Mouse (Mus musculus): Measurements from ENCODE around the gene Prkab2. TPM values are rescaled to one million over a fixed set of nuclear protein-coding genes. Genes with fewer than 3 reads are reported as not detected.

The Prkab2 gene
- total RNA-seq, 1 experiment from 2014 or later = 6.4 TPM

DNA sequence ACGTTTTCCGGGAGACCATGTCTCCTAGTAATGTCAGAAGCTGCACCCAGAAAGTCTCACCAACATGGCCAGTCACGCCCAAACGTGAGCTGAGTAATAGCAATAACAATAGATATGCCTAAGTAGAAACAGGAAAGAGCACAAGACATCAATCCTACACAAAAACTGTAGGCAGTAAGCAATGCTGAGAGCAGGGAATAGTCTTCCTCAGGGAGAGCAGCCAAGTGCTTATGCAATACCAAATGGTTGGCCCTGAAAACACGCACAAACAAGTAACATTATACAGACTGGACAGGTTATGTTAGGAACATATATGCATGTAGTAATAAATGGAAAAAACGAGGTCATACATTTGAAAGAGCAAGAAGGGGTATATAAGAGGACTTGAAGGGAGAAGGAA lies 8.5 kb upstream of the Prkab2 start:
- DNase-seq = no peak

GRCm38 (mm10) chr3:97651604-97652003 lies 6.4 kb upstream of the Prkab2 start:
- DNase-seq = no peak

- no peak for DNase-seq
These were observed 4.2 kb upstream of the Prkab2 start for GRCm38 (mm10) chr3:97653781-97654180.

- DNase-seq = peak; percentile 44
These were observed 3.1 kb upstream of the Prkab2 start for GRCm38 (mm10) chr3:97654901-97655300.

DNA sequence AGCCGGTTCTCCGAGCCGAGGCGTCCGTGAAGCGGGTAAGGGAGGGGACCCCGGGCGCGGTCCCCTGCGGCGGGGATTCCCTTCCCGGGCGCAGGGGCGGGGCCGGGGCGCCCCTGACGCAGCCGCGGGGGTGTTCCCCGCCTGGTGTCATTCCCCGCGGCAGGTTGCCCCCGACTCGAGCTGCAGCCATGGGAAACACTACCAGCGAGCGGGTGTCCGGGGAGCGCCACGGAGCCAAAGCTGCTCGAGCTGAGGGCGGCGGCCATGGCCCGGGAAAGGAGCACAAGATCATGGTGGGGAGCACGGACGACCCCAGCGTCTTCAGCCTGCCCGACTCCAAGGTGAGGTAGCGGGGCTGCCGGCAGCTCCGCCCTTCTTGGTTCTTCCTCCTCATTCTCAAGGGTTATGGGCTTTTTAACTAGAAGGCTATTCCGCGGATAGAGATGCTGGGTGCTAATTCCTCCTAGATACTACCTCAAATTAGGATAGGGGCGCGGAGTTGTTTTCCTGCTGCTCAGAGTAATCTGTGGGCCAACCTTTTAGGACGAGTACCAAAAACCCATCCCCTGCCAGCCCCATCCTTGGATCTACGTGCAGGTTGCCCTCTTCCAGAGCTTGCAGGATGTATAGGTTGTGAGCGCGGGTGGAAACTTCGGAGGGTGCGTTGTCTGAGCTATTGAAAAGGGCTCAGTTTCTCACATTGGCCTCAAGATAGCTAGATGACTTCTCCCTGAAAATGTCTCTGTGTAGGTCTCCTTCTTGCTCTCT lies 617 bp downstream of the Prkab2 start:
- DNase-seq = no peak

- peak; percentile 19 for DNase-seq
These were observed 1.8 kb downstream of the Prkab2 start for GRCm38 (mm10) chr3:97659746-97660145.

DNA sequence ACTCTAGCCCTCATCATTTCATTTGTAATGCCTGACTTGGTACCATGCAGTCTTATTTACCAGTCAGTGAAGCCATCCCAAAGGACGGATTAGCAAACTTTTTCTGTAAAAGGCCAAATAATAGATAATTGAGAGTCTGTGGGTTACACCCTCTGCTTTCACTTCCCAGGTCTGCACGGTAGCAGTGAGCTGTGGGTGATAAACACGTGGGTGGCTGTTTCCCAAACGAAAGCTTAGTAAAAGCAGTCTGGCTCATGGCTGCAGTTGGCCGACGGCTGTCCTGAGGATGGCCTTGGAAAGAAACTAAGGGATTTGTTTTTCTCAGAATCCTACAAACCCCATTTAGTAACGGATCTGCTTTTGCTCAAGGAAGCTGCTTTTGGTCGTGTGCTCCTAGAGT lies 3.2 kb downstream of the Prkab2 start:
- no peak for DNase-seq

DNA sequence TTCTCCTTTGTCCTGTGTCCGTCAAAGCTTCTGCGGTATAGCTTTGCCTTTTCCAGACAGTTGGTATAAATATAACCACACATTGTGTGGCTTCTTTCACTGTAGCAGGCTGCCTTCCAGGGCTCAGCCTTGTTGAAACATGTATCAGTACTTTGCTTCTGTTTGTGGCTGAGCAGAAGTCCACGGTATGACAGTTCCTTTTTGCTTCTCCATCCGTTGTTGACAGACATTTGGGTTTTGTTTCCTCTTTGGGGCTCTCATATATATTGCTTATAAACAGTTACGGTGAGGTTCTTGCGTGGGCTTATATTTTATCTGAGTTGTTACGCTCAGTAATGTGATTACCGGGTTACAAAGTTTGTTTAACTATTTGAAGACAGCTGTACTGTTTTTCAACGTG lies 7.5 kb downstream of the Prkab2 start:
- DNase-seq = no peak

- DNase-seq = no peak
These were observed 8.2 kb downstream of the Prkab2 start for GRCm38 (mm10) chr3:97666154-97666553.

DNA sequence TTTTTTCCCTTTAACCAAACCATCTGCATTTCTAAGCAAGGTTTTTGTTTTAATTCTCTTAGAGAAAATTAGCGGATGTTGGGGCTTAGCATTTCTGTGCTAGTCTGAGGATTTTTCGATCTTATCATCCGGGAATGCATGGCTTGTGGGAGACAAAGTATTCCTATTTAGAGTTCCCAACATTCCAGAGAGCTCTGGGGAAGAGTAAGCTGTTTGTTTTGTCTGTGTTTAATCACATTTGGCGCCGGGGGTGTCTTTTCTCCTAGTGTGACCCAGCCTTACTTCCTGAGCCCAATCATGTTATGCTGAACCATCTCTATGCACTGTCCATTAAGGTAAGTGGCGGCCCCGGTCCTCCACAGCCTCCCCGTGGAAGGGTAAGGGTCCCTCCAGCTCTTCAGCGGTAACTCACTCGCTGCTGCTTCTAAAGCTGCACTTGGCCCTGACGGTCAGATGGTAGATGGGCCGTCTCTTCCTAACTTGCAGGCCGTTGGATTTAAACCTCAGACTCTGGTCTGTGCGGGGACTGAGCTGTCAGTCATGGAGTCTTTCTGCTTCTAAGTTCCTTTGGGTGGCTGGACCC lies 9.2 kb downstream of the Prkab2 start:
- DNase-seq = no peak

DNA sequence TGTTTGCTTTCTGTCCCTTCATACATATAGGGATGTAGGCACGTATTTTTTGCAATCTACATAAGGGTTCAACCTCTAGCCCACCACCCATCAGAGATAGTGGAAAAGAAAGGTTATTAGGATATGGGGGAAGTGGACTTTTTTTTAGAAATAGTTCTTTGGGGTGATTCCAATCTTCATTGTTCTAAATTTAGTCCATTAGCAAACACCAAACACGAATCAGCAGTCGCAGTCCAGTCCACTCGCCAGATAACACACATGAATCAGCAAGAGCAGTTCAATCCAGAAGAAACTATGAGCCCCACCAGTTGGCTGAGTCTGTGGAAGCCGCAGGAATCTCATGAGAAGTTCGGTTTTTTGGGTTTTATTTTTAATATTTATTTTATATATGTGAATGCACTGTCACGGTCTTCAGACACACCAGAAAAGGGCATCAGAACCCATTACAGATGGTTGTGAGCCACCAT lies 16.7 kb downstream of the Prkab2 start, which contains the start of gene Gm17651:
Gm17651 (minus strand) TSS at position 51 of the 467 bp plus-strand sequence.
- no peak for DNase-seq

DNA sequence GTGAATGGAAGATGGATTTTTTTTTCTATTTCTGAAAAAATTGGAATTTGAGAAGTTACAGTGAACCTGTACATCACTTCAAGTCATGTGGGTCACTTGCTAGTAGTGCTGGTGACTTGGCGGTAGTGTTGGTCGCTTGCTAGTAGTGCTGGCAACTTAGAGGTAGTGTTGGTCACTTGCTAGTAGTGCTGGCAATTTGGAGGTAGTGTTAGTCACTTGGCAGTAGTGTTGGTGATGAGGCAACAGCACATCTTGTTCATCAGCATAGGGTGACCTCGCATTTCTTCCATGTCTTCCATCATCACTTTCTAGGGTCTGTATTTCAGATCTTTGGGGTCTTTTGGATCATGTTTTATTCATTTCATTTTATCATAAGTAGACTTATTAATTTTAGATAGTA lies 18.1 kb downstream of the Prkab2 start:
- no peak for DNase-seq

GRCm38 (mm10) chr3:97678416-97678815 lies 20.4 kb downstream of the Prkab2 start:
- no peak for DNase-seq

DNA sequence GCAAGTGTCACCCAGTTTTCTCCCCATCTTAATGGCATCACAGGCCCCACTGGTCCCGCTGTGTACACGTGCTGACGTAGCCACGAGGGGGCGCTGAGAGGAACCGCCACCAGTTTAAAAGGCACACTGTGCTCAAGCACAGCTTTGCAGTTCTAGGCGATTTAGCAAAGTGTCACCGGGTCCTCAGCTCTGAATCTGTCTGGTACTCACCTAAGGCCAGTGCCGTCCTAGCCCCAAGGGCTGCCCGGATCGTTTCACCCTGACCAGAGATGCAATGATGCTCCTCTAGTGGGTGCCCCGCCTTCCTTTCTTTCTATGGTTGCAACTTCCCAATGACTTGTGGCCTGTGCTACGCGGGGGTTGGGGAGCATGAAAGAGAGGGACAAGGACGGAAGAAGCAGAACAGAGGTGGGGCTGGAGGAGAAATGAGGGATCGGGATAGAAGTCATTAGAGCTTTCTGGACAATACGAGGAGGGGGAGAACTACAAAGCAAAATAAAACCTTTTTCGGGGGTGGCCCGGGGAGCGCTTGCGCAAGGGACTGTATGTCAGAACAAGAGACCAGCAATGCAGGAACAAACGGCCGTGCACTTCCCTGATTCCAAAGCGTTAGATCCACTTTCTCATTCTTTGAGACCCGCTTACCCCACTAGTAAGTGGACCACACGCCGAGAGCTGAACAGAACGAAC lies 22.8 kb downstream of the Prkab2 start:
- DNase-seq = peak; percentile 88

GRCm38 (mm10) chr3:97681321-97682158 lies 23.5 kb downstream of the Prkab2 start:
- peak; percentile 85 for DNase-seq

GRCm38 (mm10) chr3:97682159-97682502 lies 24.1 kb downstream of the Prkab2 start:
- no peak for DNase-seq

- no peak for DNase-seq
These were observed 24.6 kb downstream of the Prkab2 start for GRCm38 (mm10) chr3:97682576-97682975.

DNA sequence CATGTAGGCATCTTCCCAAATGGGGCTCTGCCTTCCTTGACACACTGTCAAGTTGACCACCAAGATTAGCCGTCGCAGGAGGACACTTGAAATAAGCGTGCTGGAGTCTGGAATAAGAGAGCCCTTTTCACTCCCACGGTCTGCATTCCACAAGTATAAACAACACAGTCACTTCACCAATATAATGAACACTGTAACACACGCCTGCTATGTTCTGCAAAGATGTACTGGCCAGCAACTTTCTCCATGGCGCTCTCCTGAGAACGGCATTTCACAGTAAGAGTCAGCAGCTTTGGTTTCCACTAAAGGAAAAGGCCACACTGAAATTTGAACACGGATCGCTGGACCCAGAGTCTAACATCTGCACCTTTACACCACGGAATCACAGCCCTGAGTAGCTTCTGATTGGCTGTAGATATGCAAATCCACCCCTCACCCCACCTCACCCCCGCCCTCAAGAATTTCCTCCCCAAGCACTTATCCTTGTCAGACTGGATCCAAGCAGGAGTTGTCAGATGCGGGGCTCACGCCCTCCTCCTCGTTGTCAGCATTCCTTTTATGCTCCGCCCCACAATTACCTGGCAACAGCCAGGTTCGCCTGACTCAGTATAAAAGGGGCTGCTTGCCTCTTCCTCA lies 25.7 kb downstream of the Prkab2 start:
- no peak for DNase-seq

DNA sequence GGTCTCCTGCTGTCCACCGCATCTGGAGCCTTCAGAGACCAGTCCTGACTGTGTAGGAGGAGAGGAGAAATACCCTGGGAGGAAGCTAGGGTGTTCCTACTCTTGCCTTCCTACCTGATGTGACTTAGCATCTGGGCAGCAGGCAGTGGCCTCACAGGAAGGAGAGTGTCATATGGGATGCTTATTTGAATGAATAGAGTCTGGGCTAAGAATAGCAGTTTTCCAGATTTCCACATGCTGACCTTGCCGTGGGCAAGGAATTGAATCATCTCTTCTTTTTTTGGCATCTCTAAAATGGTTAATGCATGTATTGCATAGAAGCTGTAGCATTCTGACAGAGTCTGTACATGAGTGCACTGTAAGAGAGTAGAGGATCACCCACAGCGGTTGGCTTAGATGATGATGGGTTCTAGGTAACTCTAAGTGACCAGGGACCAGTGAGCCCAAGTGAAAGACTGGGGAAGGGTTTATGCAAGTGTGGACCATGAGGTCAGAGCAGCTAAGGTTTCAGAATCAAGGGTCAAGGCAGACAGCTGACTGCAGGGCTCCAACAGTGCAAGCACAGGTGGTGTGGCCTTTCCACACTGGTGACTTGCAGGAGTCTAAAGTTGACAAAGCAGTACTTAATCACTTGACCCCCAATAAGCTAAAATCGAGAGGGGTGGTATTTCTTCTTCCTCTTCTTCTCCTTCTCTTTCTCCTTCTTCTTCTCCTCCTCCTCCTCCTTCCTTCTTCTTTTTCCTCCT lies 28.6 kb downstream of the Prkab2 start:
- no peak for DNase-seq

DNA sequence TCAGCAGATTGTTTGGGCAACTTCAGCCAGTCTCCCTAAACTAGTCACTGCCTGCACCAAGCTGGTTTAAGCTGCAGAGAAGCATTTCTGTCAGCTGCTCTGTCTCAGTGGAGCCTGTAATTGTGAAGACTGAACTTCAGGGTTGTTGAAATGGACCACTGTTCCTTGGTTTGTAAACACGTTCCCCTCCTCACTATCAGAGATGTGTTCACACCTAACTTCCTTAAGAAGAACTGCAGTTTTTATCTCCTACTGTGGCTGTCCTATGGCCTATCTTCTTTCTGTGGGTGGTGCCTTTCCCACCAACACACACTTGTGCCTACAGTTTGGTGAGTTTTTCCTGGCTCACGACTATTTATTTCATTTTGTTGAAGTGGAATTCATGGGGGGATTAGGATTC lies 31.3 kb downstream of the Prkab2 start:
- DNase-seq = no peak

GRCm38 (mm10) chr3:97690590-97690989 lies 32.6 kb downstream of the Prkab2 start:
- DNase-seq = no peak

Measured in adrenal gland, postnatal 14 days (tissue).